Mouse (Mus musculus): ENCODE measurements around the gene Ppp1r14b.
A peak's percentile ranks its signal among the peaks of the same experiment; 100 is the strongest.

Ppp1r14b gene

DNA sequence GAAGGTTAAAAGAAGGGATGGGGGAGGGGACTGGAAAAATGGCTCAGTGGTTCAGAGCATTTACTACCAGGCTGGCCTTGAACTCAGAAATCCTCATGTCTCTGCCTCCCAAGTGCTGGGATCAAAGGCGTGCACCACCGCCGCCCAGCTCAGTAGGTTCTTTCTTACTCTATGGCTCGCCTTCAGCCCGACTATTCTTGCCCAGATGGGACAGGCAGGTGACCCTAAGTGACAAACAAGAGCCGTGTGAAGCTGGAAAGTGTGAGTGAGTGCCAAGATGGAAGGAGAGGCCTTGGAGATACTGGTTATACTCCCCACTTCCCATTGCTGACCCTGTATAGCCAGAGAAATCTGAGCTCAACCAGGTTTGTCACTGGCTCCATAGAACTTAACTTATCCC, 31.1 kb upstream of the Ppp1r14b start:
- no peak for DNase-seq

DNA sequence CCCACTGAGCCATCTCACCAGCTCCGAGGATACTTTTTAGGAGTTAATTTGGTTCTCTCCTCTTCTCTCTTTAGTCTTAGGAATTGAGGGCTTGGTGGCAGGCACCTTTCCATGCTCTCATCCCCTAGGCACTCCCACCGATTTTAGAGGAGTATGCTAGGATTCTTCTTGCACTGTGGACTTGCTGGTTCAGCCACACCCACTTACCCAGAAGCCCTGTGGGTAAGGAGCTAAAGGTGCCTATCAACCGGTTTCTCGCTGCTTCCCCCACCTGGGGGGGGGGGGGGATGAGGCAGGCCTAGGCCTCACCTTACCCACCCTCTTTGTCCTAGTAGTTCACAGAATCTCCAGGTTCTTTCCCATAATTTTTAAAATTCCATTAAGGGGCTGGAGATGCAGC, 27.0 kb upstream of the Ppp1r14b start:
- no peak for DNase-seq

DNA sequence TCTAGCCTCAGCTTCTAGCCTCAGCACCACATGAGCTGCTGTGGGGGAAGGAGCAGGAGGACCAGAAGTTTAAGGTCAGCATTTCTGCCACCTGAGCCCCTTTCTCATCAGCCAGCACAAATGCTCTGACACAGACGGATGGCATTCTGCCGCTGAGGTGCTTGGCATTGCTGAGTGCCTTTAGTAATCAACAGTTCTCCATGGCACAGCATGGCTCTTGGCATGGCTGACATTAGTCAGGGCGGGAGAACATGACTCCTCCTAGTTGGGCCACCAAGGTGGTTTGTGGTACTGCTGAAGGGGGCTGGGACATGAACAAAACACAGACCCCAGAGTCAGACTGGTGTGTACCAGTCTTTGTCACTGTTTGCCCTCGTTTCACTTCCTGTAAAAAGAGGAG, 26.6 kb upstream of the Ppp1r14b start:
- DNase-seq = no peak

DNA sequence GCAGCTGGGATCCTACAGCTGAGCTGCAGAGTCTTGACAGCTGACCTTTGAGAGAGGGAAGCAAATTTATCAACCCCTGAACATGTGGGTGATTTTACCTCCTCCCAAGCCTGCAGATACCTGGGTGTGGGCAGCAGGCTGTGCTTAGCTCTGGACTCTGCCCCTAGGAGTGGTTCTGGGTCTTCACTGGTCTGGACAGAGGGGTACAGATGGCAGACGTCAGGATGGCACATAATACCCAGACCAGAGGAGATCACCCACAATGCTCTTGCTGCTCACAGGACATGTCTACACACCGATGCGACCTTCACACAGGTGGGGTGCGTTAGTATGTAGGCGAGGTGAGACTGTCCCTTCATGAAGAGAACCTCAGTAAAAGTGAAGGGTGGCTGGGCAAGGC, 25.2 kb upstream of the Ppp1r14b start:
- no peak for DNase-seq

DNA sequence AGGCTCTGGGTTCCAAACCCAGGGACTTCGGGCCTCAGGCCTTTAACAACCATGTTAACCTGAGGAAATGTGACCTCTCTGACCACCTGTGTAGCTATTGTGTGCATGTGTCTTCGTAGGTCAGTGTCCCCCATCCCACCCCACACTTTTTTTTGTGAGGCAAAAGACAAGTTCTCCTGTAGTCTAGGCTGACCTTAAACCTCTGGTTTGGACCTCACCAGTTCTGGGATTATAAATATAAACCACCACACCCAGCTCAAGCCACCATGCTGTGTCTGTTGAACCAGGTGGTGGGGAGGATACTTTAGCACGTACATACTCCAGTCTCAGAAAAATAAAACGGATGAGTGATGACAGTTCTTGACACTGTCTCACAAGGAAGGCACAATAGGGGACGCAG, 24.8 kb upstream of the Ppp1r14b start:
- no peak for DNase-seq

DNA sequence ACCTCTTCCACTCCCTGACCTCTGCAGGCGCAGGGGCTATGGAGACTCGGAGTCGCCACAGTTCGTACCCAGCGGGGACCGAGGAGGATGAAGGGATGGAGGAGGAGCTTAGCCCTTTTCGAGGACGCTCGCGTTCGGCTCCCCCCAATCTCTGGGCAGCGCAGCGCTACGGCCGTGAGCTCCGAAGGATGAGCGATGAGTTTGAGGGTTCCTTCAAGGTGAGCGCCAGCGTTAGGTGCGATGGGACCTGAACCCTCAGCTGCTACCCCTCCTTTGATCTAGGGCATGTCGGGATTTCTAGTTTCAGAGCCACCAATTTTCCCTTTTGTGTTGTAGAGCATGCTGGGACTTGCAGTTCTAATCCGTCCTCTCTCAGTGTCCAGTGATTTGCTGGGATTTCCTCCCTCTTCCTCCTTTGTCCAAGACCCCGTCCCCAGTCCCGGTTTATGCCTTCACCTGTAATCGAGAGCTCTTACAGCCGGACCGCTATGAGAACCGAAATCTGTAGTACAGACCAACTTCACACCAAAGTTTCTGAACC, 24.1 kb upstream of the Ppp1r14b start:
- DNase-seq = peak; percentile 47 to 48

DNA sequence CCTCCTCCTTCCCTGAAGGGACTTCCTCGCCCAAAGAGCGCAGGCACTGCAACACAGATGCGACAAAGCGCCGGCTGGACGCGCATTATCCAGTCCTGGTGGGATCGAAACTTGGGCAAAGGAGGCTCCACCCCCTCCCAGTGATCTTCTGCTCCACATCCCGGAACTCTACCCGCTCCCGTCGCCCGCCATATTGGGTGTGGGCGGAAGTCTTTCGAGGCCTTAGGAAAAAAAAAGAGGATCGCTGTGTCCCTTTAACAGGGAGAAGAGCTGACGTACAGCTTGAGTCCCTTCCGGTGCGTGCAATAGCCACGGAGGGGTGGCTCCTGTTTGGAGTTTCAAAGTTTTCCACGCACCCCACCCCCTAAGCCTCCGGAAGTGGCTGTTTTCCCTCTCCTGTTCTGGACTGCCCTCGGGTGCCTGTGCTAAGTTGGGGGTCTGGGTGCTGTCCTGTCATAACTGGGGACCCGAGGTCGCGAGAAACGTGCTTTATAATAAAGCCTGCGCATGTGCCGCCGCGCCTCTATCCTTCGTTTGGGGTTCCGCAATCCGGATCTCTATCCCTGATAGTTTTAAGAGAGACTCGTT, 23.3 kb upstream of the Ppp1r14b start:
- DNase-seq = peak; percentile 98

DNA sequence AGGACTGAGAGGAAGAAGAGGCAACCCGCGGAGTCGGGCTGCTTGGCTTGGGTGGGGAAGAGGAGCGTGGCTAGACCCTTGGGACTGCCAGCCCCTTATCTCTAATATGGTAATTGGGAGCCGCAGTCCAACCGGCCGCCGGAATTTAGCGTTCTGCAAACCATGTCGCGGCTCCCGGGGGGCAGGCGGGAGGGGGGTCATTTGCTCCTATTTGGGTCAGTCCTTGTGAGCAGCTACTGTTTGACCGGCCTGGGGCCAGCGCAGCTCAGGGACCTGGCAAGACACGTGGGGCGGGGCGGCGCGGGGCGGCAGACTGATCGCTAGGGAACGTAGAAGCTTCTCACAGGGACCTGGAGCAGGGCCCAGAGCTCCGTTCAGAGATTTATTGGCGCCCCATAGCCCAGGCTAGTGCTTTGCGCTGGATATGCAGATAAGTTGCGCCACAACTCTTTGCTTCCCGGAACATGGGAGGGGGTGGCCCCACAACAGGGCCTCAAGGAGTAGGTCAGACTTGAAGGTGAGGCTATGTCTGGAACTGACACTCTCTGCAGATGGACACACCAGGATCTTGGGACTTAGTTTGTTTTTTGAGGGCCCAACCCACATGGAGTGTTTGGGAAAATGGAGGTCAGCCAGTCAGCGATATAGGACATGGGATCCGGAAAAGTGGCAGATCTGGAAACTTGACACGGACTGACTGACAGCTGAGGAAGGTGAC, 22.6 kb upstream of the Ppp1r14b start:
- DNase-seq = peak; percentile 85 to 88

DNA sequence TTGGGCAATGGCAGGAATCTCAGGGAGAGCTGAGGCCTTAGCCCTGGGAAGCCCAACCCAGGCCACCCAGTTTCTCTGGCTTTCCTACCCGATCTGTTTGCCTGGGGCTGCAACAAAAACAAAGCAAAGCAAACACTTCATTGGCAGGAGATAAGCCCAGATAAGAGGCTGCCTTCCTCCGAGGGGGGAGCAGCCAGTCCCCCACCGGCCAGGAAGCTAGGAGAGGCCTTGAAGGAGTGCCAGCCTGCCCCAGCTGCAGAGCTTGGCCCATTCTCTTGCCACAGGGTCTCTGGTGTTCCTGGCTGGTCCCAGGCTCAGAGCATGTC, 22.1 kb upstream of the Ppp1r14b start:
- peak; percentile 89 to 93 for DNase-seq

DNA sequence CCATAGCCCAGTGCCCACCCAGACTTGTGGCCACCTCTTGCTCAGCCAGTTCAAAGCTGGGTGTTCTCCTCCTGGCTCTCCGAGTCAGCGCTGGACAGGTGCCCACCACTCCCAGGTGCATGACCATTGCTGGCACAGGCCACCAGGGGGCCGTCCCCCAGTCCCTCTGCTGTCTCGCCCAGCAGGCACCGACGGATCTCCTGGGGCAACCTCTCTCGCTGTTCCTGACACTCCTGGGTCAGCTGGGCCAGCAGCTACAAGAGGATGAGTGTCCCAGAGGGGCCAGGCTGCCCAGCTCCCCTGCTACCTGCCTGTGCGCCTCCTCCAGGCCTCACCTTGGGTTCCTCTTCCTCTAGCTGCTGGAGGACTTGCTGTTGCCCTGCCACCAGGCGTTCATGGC, 20.7 kb upstream of the Ppp1r14b start:
- DNase-seq = peak; percentile 81 to 87

DNA sequence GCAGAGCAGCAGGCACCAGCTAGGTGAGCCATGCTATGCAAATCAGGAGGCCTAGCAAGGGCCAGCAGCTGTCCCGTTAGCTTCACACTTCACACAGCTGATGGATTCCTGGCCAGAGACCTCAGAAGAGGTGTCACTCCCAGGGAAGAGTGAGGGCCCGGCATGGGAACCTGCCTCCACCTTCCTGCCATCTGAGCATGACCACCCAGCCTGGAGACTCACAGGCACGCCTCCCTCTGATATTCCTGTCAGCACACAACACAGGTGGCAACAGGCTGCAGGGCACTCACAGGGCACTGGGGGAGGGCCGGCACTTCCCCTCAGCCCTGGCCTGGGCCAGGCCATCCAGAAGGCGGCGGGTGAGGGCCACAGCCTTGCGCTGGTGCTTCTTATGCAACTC, 19.3 kb upstream of the Ppp1r14b start:
- DNase-seq = no peak

DNA sequence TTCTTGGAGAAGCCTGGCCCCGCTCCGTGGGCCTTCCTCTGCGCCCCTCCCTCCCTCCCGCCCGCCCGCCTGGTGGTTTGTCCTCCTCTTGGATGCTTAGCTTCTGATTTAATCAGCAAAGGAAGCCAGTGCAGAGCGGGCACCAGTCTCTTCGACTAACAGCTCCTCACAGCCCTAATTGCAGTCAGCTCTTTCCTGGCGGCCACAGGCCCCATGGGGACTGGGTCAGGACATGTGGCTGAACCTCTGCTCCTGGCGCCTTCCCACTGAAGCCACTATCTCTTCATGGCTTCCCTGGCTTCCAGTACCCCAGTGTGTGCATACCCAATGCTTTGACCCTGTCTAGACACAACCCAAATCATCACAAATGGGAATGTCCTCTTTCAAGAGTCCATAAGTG, 18.3 kb upstream of the Ppp1r14b start:
- DNase-seq = no peak

DNA sequence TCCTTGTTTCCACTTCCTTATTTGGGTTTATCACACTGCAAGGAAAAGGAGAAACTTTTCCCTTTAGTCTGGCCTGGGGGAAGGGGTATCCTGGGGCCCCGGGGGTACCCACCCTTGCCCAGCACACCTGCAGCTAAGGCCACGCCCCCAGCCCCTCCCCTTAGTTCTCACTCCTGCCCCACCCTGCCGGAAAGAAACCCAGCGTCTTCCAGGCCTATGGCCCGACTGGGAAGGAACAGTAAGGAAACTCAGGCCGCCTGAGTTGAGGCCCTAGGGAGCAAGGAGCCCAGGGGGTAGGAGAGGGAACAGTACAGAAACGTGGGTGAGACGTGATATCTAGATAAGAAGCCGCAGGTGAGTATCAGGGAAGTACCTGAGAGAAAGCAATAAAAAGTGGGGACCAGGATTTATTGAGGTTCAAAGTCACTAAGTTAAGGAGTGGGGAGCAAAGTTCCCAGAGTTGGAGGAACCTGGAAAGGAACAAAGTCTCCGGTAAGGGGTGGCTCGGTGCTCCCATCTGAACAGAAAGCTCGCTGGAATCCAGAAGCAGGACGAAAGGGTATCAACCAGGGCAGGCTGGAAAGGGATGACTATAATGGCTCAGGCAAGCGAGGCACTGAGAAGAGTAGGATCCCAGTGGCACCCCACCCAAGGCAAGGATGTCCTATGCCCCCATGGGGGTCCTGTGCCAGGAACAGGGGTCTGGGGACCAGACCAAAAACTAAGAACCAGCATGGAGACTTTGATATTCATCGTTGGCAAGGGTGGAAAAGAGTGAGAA, 6.1 kb upstream of the Ppp1r14b start:
- DNase-seq = peak; percentile 62 to 72

DNA sequence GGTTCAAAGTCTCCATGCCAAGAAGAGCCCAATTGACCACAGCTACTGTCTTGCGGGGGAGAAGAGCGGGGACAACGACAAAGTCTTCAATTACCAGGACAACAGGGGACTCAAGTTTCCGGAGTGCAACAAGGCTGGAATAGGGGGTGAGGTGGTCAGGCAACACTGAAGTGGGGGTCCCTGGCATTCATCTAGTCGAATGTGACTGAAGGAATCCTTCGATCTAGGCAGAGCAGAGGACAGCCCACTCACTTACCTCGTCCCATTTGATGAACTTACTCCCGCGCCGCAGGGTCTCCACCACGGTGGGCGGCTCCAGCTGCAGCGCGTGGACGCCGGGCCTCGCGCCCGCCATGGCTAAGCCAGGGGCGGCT, 5.5 kb upstream of the Ppp1r14b start:
- no peak for DNase-seq

DNA sequence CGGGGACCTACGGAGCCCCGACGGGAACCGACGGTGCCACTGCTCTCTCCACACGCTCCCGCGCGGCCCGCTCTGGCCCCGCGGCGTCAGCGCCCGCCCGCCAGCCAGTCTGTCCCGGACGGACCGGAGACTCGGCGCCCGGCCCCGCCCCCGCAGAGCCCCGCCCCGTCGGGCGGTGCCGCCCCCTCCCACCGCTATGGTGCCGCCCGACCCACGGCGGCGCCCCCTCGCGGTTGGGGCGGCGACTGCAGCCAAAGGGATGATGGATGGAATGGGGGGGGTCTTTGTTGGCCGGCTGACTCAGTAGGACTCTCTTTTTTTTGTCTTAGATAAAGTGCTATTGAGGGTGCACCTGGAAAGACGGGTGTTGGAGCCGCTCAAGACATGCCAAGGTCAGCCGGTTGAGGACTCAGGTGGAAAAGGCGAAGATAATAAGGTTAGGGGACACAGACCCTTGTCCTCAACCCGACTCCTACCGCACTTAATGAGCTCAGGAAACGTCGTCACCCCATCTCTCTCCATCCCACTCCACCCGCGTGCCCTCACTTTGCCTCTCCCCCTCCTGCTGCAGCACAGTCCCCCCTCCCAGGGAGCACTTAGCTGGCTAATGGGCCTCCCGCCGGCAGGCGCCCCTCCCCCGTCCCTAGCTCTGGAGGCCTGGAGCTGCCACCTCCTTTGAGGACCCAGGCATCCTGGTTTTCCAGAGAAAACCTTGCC, 4.9 kb upstream of the Ppp1r14b start:
- peak; percentile 68 to 80 for DNase-seq

DNA sequence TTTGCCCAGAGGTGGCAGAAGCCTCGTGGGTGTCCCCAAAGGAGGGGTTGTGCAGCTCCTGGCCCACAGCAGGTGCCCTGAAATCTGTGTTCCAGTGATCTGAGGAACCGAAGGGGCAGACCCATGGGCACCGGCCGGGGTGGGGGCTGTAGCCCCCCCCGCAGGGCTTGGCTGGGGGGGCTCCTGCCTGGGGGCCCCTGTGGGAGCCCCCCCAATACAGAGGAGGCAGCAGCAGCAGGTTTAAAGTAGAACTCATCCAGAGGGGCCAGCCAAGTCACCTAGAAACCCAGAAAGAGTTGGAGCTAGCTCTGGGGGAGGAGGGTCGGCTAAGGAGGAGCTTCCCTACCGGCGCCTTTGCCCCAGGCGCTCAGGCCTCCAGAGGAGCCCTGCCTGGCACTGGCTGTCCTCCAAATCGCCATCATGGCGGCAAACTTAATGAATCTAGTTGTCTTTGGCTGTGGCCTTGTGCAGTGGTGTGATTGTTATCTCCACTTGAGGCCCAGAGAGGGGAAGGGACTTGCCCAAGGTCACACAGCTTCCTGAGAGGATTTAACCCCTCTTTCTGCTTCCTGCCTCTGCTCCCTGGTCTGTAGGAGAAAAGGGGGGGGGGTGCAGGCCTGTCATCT, 4.2 kb upstream of the Ppp1r14b start:
- DNase-seq = no peak

DNA sequence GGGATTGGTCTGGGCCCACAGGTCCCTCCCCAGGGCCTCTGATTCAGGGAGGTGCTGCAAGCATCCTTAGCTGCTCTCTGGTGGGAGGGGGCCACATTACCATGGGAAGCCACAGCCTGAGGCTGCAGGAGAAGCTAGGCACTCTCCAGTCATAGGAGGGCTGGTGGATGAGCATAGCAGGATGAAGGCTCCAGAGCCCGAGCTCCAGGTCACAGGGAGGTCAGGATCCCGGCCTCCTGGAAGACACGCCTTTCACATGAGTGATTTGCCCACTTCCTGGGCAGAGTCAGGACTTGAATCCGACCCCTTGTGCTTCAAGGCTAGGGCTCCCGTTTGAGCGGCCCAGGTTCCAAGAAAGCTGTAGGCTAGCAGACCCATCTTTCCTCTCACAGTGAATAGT, 3.1 kb upstream of the Ppp1r14b start:
- DNase-seq = no peak

DNA sequence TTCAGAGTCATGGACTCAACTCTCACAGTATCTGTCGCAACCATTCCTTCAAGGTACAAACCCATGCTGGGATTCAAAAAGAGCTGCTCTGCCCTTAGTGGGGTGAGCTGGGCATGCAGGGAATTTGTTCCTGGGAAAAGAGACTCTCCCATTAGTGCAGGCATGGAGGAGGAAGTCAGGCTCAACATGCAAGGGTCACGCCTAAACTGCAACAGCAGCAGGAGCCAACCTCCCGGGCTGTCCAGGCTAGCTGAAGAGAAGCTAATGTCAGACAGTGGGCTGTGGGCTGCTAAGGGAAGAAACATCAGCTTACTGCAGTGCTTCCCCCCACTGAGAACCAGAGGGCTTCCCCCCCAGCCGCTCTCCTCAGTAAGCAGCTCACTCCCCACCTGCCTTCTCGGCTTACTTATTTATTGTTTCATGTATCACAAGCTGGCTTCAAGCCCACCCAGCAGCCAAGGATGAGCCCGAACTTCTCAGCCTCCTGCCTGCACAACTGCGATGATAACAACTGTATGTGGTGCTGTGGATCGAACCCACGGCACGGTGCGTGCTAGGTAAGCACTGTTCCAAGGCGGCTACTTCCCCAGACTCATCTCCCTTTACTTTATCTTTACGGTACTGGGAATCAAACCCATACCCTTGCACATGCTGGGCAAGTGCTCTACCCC, 2.4 kb upstream of the Ppp1r14b start:
- no peak for DNase-seq

DNA sequence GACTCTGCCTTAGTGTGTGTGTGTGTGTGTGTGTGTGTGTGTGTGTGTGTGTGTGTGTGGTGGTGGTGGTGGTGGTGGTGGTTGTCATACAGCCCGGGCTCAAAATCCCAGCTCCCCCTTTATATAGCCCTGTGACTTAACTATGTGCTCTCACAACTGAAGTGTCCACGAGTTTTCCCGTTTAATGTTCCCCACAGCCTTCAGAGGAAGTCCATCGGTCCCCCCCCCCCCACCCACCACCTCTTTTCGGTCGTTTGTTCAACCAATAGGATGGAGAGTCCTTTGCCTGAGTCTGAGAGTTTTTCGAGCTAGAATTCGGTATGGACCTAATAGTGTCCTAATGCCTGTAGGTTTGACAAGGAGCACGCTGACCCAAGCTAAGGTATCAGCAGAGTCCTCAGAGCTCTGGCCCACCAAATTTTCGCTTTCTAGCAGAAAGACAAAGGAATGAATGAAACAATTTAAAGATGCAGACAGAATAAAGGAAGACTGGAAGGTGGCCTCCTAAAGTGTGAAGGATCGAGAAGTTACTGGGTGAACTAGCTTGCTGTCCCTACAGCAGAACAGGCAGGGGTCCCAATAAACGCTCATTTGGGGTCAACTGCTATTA, 1.1 kb upstream of the Ppp1r14b start:
- no peak for DNase-seq

DNA sequence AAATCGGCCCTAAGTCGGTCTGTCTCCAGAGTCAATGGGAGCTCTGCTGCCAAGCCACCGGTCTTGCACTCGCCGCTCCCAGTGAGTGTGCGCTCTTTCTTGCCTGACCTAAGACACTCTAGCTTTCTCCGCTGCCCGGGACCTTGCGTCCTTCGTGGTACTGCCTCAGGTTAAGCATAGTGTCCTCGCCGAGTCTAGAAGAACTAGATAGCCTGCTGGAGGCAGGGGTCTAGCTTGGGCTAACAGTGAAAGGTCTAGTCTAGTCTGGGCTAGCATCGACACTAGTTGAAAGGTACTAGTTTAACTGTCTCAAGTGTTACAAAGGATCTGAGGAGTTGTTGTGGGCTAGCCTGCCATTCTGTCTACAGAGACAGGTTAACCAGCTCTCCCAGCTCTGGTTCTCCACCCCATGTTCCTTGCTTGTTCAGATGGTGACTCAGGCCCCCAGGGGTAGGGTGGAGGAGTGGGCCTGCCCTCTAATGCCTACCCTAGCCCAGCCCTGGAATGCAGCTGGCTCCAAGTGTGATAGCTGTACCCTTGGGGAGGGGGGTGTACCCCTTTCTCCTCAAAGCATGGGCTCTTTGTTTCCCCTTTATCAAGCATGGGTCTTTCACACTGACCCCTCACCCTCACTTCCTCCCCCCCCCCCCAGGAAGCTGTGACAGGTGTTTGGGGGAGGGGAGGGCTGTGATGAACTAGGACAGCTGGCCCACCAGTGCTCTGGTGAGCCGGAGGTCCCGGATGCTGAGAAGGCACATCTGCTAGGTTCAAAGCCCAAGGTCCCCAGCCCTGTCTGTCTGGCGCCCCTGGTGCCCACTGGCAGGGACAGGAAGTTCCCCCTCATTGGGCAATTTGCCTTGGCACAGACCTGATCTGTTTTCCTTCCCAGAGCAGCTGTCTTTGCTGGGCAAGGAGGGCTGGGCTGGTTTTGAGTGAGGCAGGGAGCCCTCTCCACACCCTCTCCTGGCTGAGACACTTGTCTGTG, 1.1 kb downstream of the Ppp1r14b start, which contains the start of gene Plcb3:
Gene Plcb3, minus strand, starts transcription at position 934 of the 985 bp plus-strand sequence.
- DNase-seq = peak; percentile 72 to 80
